Mouse (Mus musculus): Measurements from ENCODE around the gene Fry.

DNA sequence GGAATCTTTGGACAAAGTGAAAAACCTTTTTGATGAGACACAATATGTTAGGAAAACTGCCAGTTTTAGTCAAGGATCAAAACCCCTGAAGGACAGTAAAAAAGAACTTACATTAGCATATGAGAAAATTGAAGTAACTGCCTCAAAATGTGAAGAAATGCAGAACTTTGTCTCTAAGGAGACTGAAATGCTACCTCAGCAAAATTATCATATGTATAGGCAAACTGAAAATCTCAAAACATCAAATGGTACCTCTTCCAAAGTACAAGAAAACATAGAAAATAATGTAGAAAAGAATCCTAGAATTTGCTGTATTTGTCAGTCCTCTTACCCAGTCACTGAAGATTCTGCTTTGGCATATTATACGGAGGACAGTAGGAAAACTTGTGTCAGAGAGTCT lies 422.9 kb downstream of the Fry start:
- no peak for TF ChIP-seq POLR2A (IDR thresholded peaks at IDR 0.05; ENCODE audit: insufficient read depth, low read depth, low read length)
- no peak for TF ChIP-seq CTCF (IDR thresholded peaks at IDR 0.05)
